Mouse (Mus musculus) heart, embryonic 10.5 days (tissue): ENCODE measurements at regions not wholly inside any gene's neighbourhood (a gene's known extent, or its start where the extent isn't known, plus 50 kb on each side); places are given as distances from the start of the nearest gene placed in this dataset.
A peak's percentile ranks its signal among the peaks of the same experiment; 100 is the strongest.

ENCODE experiments used
- DNase-seq: peaks from one replicate; pipeline ENCODE4 v3.0.0-alpha.2; 2017; ENCODE audit warnings: low spot score
- H3K27ac ChIP-seq: fragments of 300-500 bp; sonication (generic); 2 replicates; pipeline ENCODE4 v1.5.1; 2016; ENCODE audit warnings: mild to moderate bottlenecking
- H3K27me3 ChIP-seq: fragments of 300-500 bp; sonication (generic); 2 replicates; pipeline ENCODE4 v1.6.1; 2016; ENCODE audit warnings: mild to moderate bottlenecking; ENCODE audit not compliant: poor library complexity, insufficient read depth, severe bottlenecking
- H3K36me3 ChIP-seq: fragments of 300-500 bp; sonication (generic); 2 replicates; pipeline ENCODE4 v1.6.1; 2016; ENCODE audit warnings: mild to moderate bottlenecking, moderate library complexity
- H3K4me1 ChIP-seq: fragments of 300-500 bp; sonication (generic); 2 replicates; pipeline ENCODE4 v1.6.1; 2016; ENCODE audit warnings: mild to moderate bottlenecking
- H3K4me3 ChIP-seq: fragments of 300-500 bp; sonication (generic); 2 replicates; pipeline ENCODE4 v1.5.1; 2016; ENCODE audit warnings: mild to moderate bottlenecking, moderate library complexity
- H3K9me3 ChIP-seq: fragments of 300-500 bp; sonication (generic); 2 replicates; pipeline ENCODE4 v1.6.1; 2016; ENCODE audit warnings: mild to moderate bottlenecking, moderate library complexity
- WGBS: fragments of 180-500 bp; shearing (Covaris S2); methylation state at CpG from one replicate; pipeline ENCODE4 v1.1.7; 2016; 5-methylcytosine and 5-hydroxymethylcytosine counted together

GRCm38 (mm10) chrX:121533360-121533759 is 863.8 kb downstream of the Nap1l3 start:
- Histone ChIP-seq H3K4me3 (no peak overlapping the region), H3K27ac (no peak overlapping the region), H3K27me3 (no peaks in the 10 kb centered on the region), H3K9me3 (no peaks in the 10 kb centered on the region), H3K36me3 (no peaks in the 10 kb centered on the region), H3K4me1 (no peaks in the 10 kb centered on the region)
- DNase-seq: no peak
- 80% methylated on average over 2 of the region's 2 CpGs for WGBS

- H3K36me3 ChIP-seq: no peaks in the 10 kb centered on the region
- H3K27me3 ChIP-seq: no peaks in the 10 kb centered on the region
- H3K9me3 ChIP-seq: no peaks in the 10 kb centered on the region
- H3K27ac ChIP-seq: no peak overlapping the region
- H3K4me3 ChIP-seq: no peak overlapping the region
- no peak for DNase-seq
- no peaks in the 10 kb centered on the region for H3K4me1 ChIP-seq
Measured at GRCm38 (mm10) chrX:121519830-121520229, 877.4 kb downstream of the Nap1l3 start.

- Histone ChIP-seq H3K36me3 (no peaks in the 10 kb centered on the region), H3K27ac (no peak overlapping the region), H3K4me3 (no peak overlapping the region), H3K9me3 (no peaks in the 10 kb centered on the region), H3K4me1 (no peaks in the 10 kb centered on the region), H3K27me3 (no peaks in the 10 kb centered on the region)
- DNase-seq: no peak
- WGBS: 33% methylated on average over 2 of the region's 2 CpGs
Measured at GRCm38 (mm10) chrX:121497727-121498126, 899.5 kb downstream of the Nap1l3 start.

DNA sequence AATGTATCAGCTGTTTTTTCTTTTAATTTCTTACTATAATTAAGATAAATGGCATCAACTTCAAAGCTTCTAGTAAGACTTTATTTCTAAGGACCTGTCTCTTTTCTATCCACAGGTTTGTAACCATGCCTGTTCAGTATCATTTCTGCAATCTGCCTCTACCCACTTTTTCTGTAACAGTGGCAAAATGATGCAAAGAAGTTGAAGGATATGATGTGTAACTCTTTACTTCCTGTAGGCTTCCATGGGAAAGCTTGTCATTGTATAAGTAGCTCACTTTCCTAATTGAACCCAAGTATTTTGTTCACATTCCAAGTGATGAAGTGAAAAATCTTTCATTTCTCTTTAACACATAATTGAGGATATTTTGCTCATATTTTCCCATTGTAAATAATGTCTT is 900.0 kb downstream of the Nap1l3 start:
- no peaks in the 10 kb centered on the region for H3K27me3 ChIP-seq
- H3K36me3 ChIP-seq: no peaks in the 10 kb centered on the region
- no peak for DNase-seq
- H3K27ac ChIP-seq: no peak overlapping the region
- no peak overlapping the region for H3K4me3 ChIP-seq
- no peaks in the 10 kb centered on the region for H3K9me3 ChIP-seq
- H3K4me1 ChIP-seq: no peaks in the 10 kb centered on the region

DNA sequence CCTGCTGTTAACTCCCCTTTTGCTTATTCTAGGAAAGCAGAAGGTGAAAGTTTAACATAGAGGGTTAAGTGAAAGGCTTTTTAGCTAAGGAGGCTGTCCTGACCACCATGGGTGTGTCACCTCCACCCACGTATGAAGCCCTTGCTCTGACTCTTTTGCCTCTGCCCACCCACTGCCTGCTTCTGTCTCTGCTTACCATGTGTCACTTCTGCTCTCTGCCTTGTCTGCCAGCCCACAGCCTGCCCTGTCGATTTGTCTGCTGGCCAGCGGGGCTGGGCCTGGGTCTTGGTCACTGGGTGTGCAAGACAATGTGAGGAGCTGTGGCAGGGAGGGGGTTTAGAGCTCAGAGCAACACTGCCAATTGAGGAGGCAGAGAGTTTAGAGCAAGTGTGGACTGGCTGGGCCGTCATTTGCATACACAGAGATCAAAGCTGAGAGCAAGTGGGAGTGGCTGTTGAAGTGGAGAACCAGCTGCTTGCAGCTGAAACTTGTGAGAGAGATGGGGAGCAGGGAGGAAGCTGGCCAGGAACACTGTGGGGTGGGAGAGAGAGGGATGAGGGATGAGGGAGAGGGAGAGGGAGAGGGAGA is 917.7 kb downstream of the Nap1l3 start:
- WGBS: 24% methylated on average over 4 of the region's 4 CpGs
- peak overlapping the region; percentile 5; the same call in 1 of the 2 replicates for H3K4me3 ChIP-seq
- no peaks in the 10 kb centered on the region for H3K4me1 ChIP-seq

DNA sequence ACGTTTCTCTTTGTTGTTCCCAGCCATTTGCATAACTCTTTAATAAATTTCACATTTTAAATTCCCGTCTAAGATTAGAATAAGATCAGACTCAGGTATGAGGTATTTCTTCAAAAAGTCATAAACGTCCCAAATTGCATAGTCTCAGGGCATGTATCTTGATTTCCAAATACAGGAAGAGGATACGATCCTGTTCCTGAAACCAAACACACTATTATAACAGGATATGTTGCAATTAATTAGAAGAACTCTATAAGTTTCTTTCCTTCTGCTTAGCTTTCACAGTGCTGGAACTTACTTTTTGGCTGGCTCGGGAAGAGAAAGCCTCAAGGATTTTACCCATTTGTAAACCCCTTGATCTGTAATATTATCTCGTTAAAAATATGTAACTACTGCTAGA is 968.1 kb downstream of the Nap1l3 start:
- 78% methylated on average over 6 of the region's 6 CpGs for WGBS
- H3K9me3 ChIP-seq: no peaks in the 10 kb centered on the region
- no peaks in the 10 kb centered on the region for H3K36me3 ChIP-seq
- no peak for DNase-seq
- H3K4me3 ChIP-seq: no peak overlapping the region
- no peaks in the 10 kb centered on the region for H3K27me3 ChIP-seq
- no peaks in the 10 kb centered on the region for H3K4me1 ChIP-seq
- H3K27ac ChIP-seq: no peak overlapping the region

More for the DNA sequence above, 917.7 kb downstream of the Nap1l3 start:
- Histone ChIP-seq H3K27ac (no peak overlapping the region), H3K36me3 (no peaks in the 10 kb centered on the region), H3K9me3 (no peaks in the 10 kb centered on the region), H3K27me3 (no peaks in the 10 kb centered on the region)
- no peak for DNase-seq
